Mouse (Mus musculus) ES-Bruce4 (cell line): ENCODE data around the gene Clock.

ENCODE experiments used
- CTCF ChIP-seq: IDR thresholded peaks from one replicate; pipeline ENCODE4 v1.8.1; 2011; ENCODE audit warnings: low read depth, low read length
- EP300 ChIP-seq: IDR thresholded peaks from 2 replicates; pipeline ENCODE4 v1.6.1; 2011; ENCODE audit warnings: low read depth, low read length; ENCODE audit not compliant: insufficient read depth
- POLR2A ChIP-seq: IDR thresholded peaks from one replicate; pipeline ENCODE4 v1.8.1; 2011; ENCODE audit warnings: low read length; ENCODE audit not compliant: insufficient read depth

- TF ChIP-seq POLR2A (no peak), EP300 (no peak), CTCF (no peak)
Observed at GRCm38 (mm10) chr5:76208066-76208465, 96.5 kb downstream of the Clock start.
